Mouse (Mus musculus) central nervous system, embryonic 11.5 days (tissue): ENCODE measurements around the gene Mgll. TPM values are rescaled to one million over a fixed set of nuclear protein-coding genes. Genes with fewer than 3 reads are reported as not detected.

ENCODE experiments used
- polyA plus RNA-seq: library from polyadenylated mRNA; depleted of rRNA; stranded (reverse); fragments of >200 nt; gene quantifications from 2 replicates; pipeline ENCODE4 v1.2.3, GENCODE M21; 2012; rRNA removed

Gene Mgll
- 1.2 and 2.7 TPM in 2 replicates for polyA plus RNA-seq

GRCm38 (mm10) chr6:88724313-88725195 lies at the start of gene Mgll:
Mgll (plus strand) TSS chr6:88724412.

DNA sequence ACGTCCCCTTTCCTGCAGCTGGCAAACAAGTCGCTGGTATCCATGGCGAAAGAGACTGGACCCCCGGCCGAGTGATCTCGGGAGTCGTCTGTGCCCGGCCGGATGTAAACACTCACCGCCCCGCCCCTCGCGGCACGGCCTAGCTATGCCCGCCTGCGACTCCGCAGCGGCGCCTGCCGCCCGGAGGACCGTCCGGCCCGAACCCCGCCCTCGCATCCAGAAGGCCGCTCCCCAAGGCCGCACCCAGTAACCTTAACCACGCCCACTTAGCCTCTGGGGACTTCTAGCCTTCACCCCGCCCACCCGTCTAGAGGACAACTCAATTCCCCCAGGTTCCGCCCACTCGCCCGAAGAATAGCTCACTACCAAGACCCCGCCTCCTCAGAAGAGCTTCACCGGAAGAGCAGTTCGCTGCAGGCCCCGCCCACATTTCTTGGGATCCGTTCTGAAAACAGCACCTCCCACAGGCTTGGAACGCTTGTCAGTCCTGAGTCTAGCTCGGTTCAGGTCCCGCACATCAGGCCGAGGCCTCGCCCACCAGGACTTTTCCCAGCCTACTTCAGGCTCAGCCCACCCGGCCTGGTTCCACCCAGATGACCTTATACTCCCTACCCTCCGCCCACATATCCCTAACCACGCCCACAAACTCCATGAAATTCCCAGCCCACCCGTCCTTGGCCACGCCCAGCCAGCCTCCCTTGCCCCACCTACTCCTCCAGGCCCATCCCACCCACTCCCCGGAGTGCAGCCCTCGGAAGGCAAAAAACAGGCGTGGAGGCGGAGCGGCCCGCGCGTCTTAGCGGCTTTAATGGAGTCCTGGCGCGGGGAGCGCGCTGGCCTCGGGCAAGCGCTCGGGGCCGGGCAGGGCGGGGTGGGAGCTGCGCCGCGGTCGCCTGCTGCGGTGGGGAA lies 117.8 kb downstream of the Mgll start, which contains the start of gene Abtb1:
Gene Abtb1, minus strand, starts transcription at position 204 of the 909 bp plus-strand sequence.

DNA sequence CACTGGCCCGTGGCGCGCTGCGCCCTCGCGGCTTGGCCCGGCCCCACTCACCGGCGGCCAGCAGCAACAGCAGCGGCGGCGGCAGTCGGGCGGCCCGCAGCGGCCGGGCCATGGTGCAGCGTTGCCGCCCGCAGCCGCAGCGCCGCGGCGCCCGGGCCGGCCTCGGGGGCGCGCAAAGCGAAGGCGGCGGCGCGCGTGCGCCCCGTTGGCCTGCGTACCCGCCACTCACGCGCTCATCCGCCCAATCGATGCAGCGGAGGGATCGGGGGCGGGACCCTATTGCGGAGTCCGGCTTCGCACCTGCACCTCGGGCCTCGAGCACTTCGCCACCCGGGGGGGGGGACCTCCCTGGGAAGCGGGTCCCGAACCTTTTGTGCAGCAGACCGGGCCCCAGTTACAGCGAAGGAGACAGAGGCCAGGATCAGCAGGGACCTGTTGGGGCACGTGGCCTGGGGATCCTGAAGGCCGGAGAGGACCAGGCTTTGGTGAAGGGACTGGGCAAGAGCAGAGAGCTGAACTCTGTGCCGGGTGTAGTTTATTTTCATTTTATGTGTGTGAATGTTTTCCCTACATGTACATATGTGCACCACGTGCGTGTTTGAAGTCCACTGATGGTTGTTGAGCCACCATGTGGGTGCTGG lies 150.8 kb downstream of the Mgll start, which contains the start of gene Podxl2:
Gene Podxl2, minus strand, starts transcription at position 177 of the 641 bp plus-strand sequence.

Other genes with a start within 250 kb of the Mgll start
- gene Sec61a1, start 205.5 kb upstream of the Mgll start, polyA plus RNA-seq: 86.9 and 157 TPM in 2 replicates
- 0.17 and 0.22 TPM in 2 replicates for gene Kbtbd12, start 86.5 kb upstream of the Mgll start, polyA plus RNA-seq
- gene Abtb1, start 117.6 kb downstream of the Mgll start, polyA plus RNA-seq: 39.5 and 43.4 TPM in 2 replicates
- gene Podxl2, start 150.6 kb downstream of the Mgll start, polyA plus RNA-seq: 208 and 265 TPM in 2 replicates
- 149 and 240 TPM in 2 replicates for gene Mcm2, start 174.4 kb downstream of the Mgll start, polyA plus RNA-seq
- 82.5 and 84.7 TPM in 2 replicates for gene Tpra1, start 177.8 kb downstream of the Mgll start, polyA plus RNA-seq